Comparison of ENCODE assay signal across 19 mouse cellular contexts in genomic region chr3:137267752-137268151, GRCm38 (mm10).
DNase-seq lines count a peak whose midpoint lies in the region; ATAC-seq and TF ChIP-seq lines count a peak whose summit lies in the region.
"Had no signal": no experiment of that assay in that cellular context is flagged by ENCODE, and none has a peak within 500 bp of the region (broad histone marks: within the 10 kb centered on the region; RNA-seq: fewer than 3 reads in every experiment).

No protein-coding gene starts in this region.

- H3K27me3 ChIP-seq in stomach, postnatal 0 days (ENCODE audit: control insufficient read depth, insufficient read depth, low read length), result no peaks in the 10 kb centered on the region
- no peaks in the 10 kb centered on the region for H3K27me3 ChIP-seq in hindbrain, embryonic 16.5 days (replicated peaks; ENCODE audit: control insufficient read depth, insufficient read depth, low read length)
- H3K27me3 ChIP-seq: forebrain, embryonic 13.5 days; heart, embryonic 13.5 days; neural tube, embryonic 15.5 days had no signal

- no peak for ATAC-seq in stomach, postnatal 0 days (ENCODE audit: low FRiP score, low TSS enrichment)
- ATAC-seq in hindbrain, embryonic 16.5 days, result no peak
- ATAC-seq: forebrain, embryonic 13.5 days; liver, postnatal 0 days had no signal

- no peak overlapping the region for H3K9ac ChIP-seq in stomach, postnatal 0 days (ENCODE audit: low read length)
- no peak overlapping the region for H3K9ac ChIP-seq in hindbrain, embryonic 16.5 days (ENCODE audit: low read depth, low read length)
- H3K9ac ChIP-seq: forebrain, embryonic 13.5 days; heart, embryonic 13.5 days; liver, postnatal 0 days; neural tube, embryonic 15.5 days had no signal

- no peak overlapping the region for H3K27ac ChIP-seq in stomach, postnatal 0 days (replicated peaks)
- H3K27ac ChIP-seq in hindbrain, embryonic 16.5 days (ENCODE audit: low read depth, low read length), result no peak overlapping the region
- H3K27ac ChIP-seq: forebrain, embryonic 13.5 days; heart, embryonic 13.5 days; neural tube, embryonic 15.5 days had no signal

- H3K4me1 ChIP-seq in stomach, postnatal 0 days (replicated peaks; ENCODE audit: control insufficient read depth, insufficient read depth), result no peaks in the 10 kb centered on the region
- no peaks in the 10 kb centered on the region for H3K4me1 ChIP-seq in hindbrain, embryonic 16.5 days (ENCODE audit: control insufficient read depth, insufficient read depth, low read depth, low read length)
- H3K4me1 ChIP-seq: forebrain, embryonic 13.5 days; heart, embryonic 13.5 days; neural tube, embryonic 15.5 days had no signal

- H3K9me3 ChIP-seq in stomach, postnatal 0 days (ENCODE audit: control insufficient read depth, low read length), result no peaks in the 10 kb centered on the region
- H3K9me3 ChIP-seq in hindbrain, embryonic 16.5 days (ENCODE audit: control insufficient read depth, low read length), result no peaks in the 10 kb centered on the region
- H3K9me3 ChIP-seq: forebrain, embryonic 13.5 days; heart, embryonic 13.5 days; neural tube, embryonic 15.5 days had no signal

- 49% methylated on average over 1 of the region's 1 CpGs for WGBS in stomach, postnatal 0 days
- 82% methylated on average over 1 of the region's 1 CpGs for WGBS in hindbrain, embryonic 16.5 days

- no peaks in the 10 kb centered on the region for H3K36me3 ChIP-seq in stomach, postnatal 0 days (ENCODE audit: control insufficient read depth, insufficient read depth, low read length)
- no peaks in the 10 kb centered on the region for H3K36me3 ChIP-seq in hindbrain, embryonic 16.5 days (ENCODE audit: control insufficient read depth, insufficient read depth, low read length)
- H3K36me3 ChIP-seq: heart, embryonic 13.5 days; neural tube, embryonic 15.5 days had no signal

- TF ChIP-seq CTCF in stomach, postnatal 0 days (IDR thresholded peaks at IDR 0.05; ENCODE audit: low read depth), result no peak

- no peak for TF ChIP-seq EP300 in stomach, postnatal 0 days (optimal IDR thresholded peaks at IDR 0.05)

- no peak overlapping the region for H3K4me2 ChIP-seq in stomach, postnatal 0 days (replicated peaks; ENCODE audit: low read depth)
- H3K4me2 ChIP-seq in hindbrain, embryonic 16.5 days (ENCODE audit: low read length), result no peak overlapping the region
- H3K4me2 ChIP-seq: forebrain, embryonic 13.5 days; heart, embryonic 13.5 days; midbrain, embryonic 11.5 days; neural tube, embryonic 15.5 days had no signal

- DNase-seq in 3T3-L1 (ENCODE audit: low read depth, low spot score) (peak; percentile 97), adipocyte (ENCODE audit: low spot score) (peak; percentile 50)
- DNase-seq in cerebellum, adult 9-10 months, result peak; percentile 79
- peak; percentile 97 for DNase-seq in fibroblast of lung, adult 2 months (ENCODE audit: low read depth)
- DNase-seq in stomach, postnatal 0 days (ENCODE audit: low spot score), result no peak
- DNase-seq in kidney, postnatal 36 days, result no peak
- DNase-seq: adrenal gland, adult 8-10 months; gastrocnemius, postnatal 36 days; heart, postnatal 36 days; kidney, adult 2 months; kidney, postnatal 25 days; liver; liver, postnatal 0 days; lung, postnatal 14 days had no signal

- H3K4me3 ChIP-seq in stomach, postnatal 0 days (ENCODE audit: low read depth, low read length), result no peak overlapping the region
- no peak overlapping the region for H3K4me3 ChIP-seq in hindbrain, embryonic 16.5 days (ENCODE audit: low read length)
- H3K4me3 ChIP-seq: forebrain, embryonic 13.5 days; heart, embryonic 13.5 days; neural tube, embryonic 15.5 days had no signal

Comparison
In these comparisons a context has a peak if more than half of its experiments do, and no peak if none do; other contexts are left out.
1. DNase-seq: peak in 3T3-L1 (single experiment), adipocyte (single experiment), cerebellum, adult 9-10 months (single experiment) and fibroblast of lung, adult 2 months (single experiment); none in stomach, postnatal 0 days (single experiment) and kidney, postnatal 36 days (0 of 2).